Mouse (Mus musculus) G1E (cell line): Measurements from ENCODE around the gene Ric8b.

Experiments
- CTCF ChIP-seq: IDR thresholded peaks from 2 replicates; pipeline ENCODE4 v1.5.1; 2012; ENCODE audit warnings: low read depth, low read length, inconsistent platforms, mixed read lengths
- GATA1 ChIP-seq: IDR thresholded peaks from 2 replicates; pipeline ENCODE4 v1.6.1; 2012; ENCODE audit warnings: borderline replicate concordance, low read length, inconsistent platforms, mixed read lengths
- GATA2 ChIP-seq: IDR thresholded peaks from 2 replicates; pipeline ENCODE4 v1.6.1; 2012; ENCODE audit warnings: low read depth, low read length, inconsistent platforms, borderline replicate concordance
- POLR2AphosphoS5 ChIP-seq: IDR thresholded peaks from 2 replicates; pipeline ENCODE4 v1.6.1; 2012; ENCODE audit warnings: low read depth, low read length, inconsistent platforms; ENCODE audit not compliant: insufficient replicate concordance
- TAL1 ChIP-seq: conservative IDR thresholded peaks from 2 replicates; pipeline ENCODE4 v1.6.1; 2012; ENCODE audit warnings: low read depth, low read length, inconsistent platforms, mixed read lengths

- TF ChIP-seq CTCF (no peak), GATA1 (no peak), TAL1 (no peak), POLR2AphosphoS5 (no peak), GATA2 (no peak)
Measured at GRCm38 (mm10) chr10:84903307-84903706, 14.1 kb upstream of the Ric8b start.
